Mouse (Mus musculus) limb, embryonic 14.5 days (tissue): ENCODE measurements around the gene Cpn1. TPM values are rescaled to one million over a fixed set of nuclear protein-coding genes. Genes with fewer than 3 reads are reported as not detected.

Source experiments
- ATAC-seq: fragments of 200-750 bp; cut with Nextera tagmentation; 2 replicates; pipeline ENCODE4 v1.8.0; 2017; ENCODE audit warnings: low read depth, moderate number of reproducible peaks, moderate TSS enrichment; ENCODE audit not compliant: low FRiP score
- DNase-seq: peaks from one replicate; pipeline ENCODE4 v3.0.0-alpha.2; 2015; ENCODE audit warnings: low spot score
- H3K27ac ChIP-seq: fragments of 300-500 bp; sonication (generic); replicated peaks from 2 replicates; pipeline ENCODE4 v1.5.1; 2014; ENCODE audit warnings: low read depth, mild to moderate bottlenecking, low read length, moderate library complexity, mixed read lengths
- H3K27me3 ChIP-seq: fragments of 300-500 bp; sonication (generic); 2 replicates; pipeline ENCODE4 v1.6.1; 2014; ENCODE audit warnings: low read length, mixed read lengths; ENCODE audit not compliant: control insufficient read depth, insufficient read depth
- H3K36me3 ChIP-seq: fragments of 300-500 bp; sonication (generic); 2 replicates; pipeline ENCODE4 v1.6.1; 2014; ENCODE audit warnings: mild to moderate bottlenecking, low read length, moderate library complexity, mixed read lengths; ENCODE audit not compliant: control insufficient read depth, insufficient read depth
- H3K4me1 ChIP-seq: fragments of 300-500 bp; sonication (generic); 2 replicates; pipeline ENCODE4 v1.6.1; 2014; ENCODE audit warnings: antibody characterized with exemption, low read length, mixed read lengths; ENCODE audit not compliant: control insufficient read depth, insufficient read depth
- H3K4me2 ChIP-seq: fragments of 300-500 bp; sonication (generic); replicated peaks from 2 replicates; pipeline ENCODE4 v1.6.1; 2014; ENCODE audit warnings: low read depth, mild to moderate bottlenecking, low read length, moderate library complexity; ENCODE audit not compliant: severe bottlenecking
- H3K4me3 ChIP-seq: fragments of 300-500 bp; sonication (generic); replicated peaks from 2 replicates; pipeline ENCODE4 v1.5.1; 2014; ENCODE audit warnings: low read length
- H3K9ac ChIP-seq: fragments of 300-500 bp; sonication (generic); 2 replicates; pipeline ENCODE4 v1.6.1; 2014; ENCODE audit warnings: mild to moderate bottlenecking, low read depth, low read length, moderate library complexity; ENCODE audit not compliant: severe bottlenecking
- H3K9me3 ChIP-seq: fragments of 300-500 bp; sonication (generic); 2 replicates; pipeline ENCODE4 v1.6.1; 2016; ENCODE audit warnings: low read length; ENCODE audit not compliant: control insufficient read depth
- POLR2A ChIP-seq: fragments of 200-500 bp; IDR thresholded peaks from 2 replicates; pipeline ENCODE4 v1.8.0; 2012; ENCODE audit warnings: inconsistent platforms, mild to moderate bottlenecking, moderate library complexity, borderline replicate concordance; ENCODE audit not compliant: insufficient read depth, insufficient read length; ENCODE audit errors: extremely low read depth
- WGBS: fragments of 180-500 bp; shearing (Covaris S2); extraction: QIAGEN DNeasy Blood & Tissue Kit; methylation state at CpG from one replicate; pipeline ENCODE4 v1.1.7; 2014; 5-methylcytosine and 5-hydroxymethylcytosine counted together
- polyA plus RNA-seq, 2 experiments: library from polyadenylated mRNA; depleted of rRNA in 1 of 2; stranded (reverse) in 1 of 2; unstranded in 1 of 2; fragments of >200 nt; fragmentation: Nextera tagmentation in 1 of 2; extraction: Ambion mirVana in 1 of 2; gene quantifications; 2 replicates each; pipeline versions ENCODE4 v1.2.1 to v1.2.3; 2012 to 2014

The Cpn1 gene
- polyA plus RNA-seq, 2 experiments = 0.14 to 0.19 TPM

- no peaks in the 10 kb centered on the region for H3K9me3 ChIP-seq
- H3K36me3 ChIP-seq = no peaks in the 10 kb centered on the region; the same call in 1 of the 2 replicates
- no peak overlapping the region for H3K4me3 ChIP-seq
- no peak for TF ChIP-seq POLR2A
- no peak for DNase-seq
- H3K27ac ChIP-seq = no peak overlapping the region
- H3K4me1 ChIP-seq = peaks cover 24% of the 10 kb centered on the region
- no peak for ATAC-seq
- H3K9ac ChIP-seq = no peak overlapping the region
- 67% methylated on average over 6 of the region's 6 CpGs for WGBS
- no peaks in the 10 kb centered on the region for H3K27me3 ChIP-seq
- H3K4me2 ChIP-seq = no peak overlapping the region
Measured at GRCm38 (mm10) chr19:43917763-43918162, 68.6 kb downstream of the Cpn1 start.

- Histone ChIP-seq H3K9me3 (no peaks in the 10 kb centered on the region), H3K4me2 (no peak overlapping the region), H3K4me1 (peaks cover 24% of the 10 kb centered on the region), H3K36me3 (no peaks in the 10 kb centered on the region), H3K4me3 (no peak overlapping the region), H3K27ac (no peak overlapping the region), H3K27me3 (no peaks in the 10 kb centered on the region), H3K9ac (no peak overlapping the region)
- ATAC-seq (no peak), DNase-seq (no peak)
- no peak for TF ChIP-seq POLR2A
- 66% methylated on average over 2 of the region's 2 CpGs for WGBS
Measured at GRCm38 (mm10) chr19:43917406-43917691, 69.0 kb downstream of the Cpn1 start.

- Histone ChIP-seq H3K27me3 (no peaks in the 10 kb centered on the region), H3K36me3 (peaks cover 3% of the 10 kb centered on the region; the same call in 1 of the 2 replicates), H3K4me3 (no peak overlapping the region), H3K9ac (no peak overlapping the region), H3K9me3 (no peaks in the 10 kb centered on the region), H3K4me1 (peaks cover 24% of the 10 kb centered on the region), H3K27ac (no peak overlapping the region), H3K4me2 (no peak overlapping the region)
- 69% methylated on average over 21 of the region's 21 CpGs for WGBS
- no peak for DNase-seq
- TF ChIP-seq POLR2A = no peak
- no peak for ATAC-seq
Measured at GRCm38 (mm10) chr19:43916586-43917405, 69.6 kb downstream of the Cpn1 start.

- no peak overlapping the region for H3K9ac ChIP-seq
- H3K4me2 ChIP-seq = no peak overlapping the region
- no peak for TF ChIP-seq POLR2A
- H3K27ac ChIP-seq = no peak overlapping the region
- ATAC-seq (no peak), DNase-seq (no peak)
- no peaks in the 10 kb centered on the region for H3K9me3 ChIP-seq
- H3K27me3 ChIP-seq = no peaks in the 10 kb centered on the region
- peaks cover 17% of the 10 kb centered on the region for H3K36me3 ChIP-seq
- H3K4me1 ChIP-seq = peaks cover 14% of the 10 kb centered on the region
- 67% methylated on average over 9 of the region's 9 CpGs for WGBS
- no peak overlapping the region for H3K4me3 ChIP-seq
Measured at GRCm38 (mm10) chr19:43915431-43915830, 70.9 kb downstream of the Cpn1 start.

- Histone ChIP-seq H3K36me3 (peaks cover 22% of the 10 kb centered on the region), H3K27ac (no peak overlapping the region), H3K4me3 (no peak overlapping the region), H3K4me1 (peaks cover 12% of the 10 kb centered on the region), H3K27me3 (no peaks in the 10 kb centered on the region), H3K9me3 (no peaks in the 10 kb centered on the region), H3K4me2 (no peak overlapping the region), H3K9ac (no peak overlapping the region)
- no peak for DNase-seq
- no peak for ATAC-seq
- no peak for TF ChIP-seq POLR2A
- WGBS = 88% methylated on average over 9 of the region's 9 CpGs
Measured at GRCm38 (mm10) chr19:43914986-43915385, 71.4 kb downstream of the Cpn1 start.
